18 mouse cellular contexts compared by ENCODE assay signal in genomic region chr1:130278000-130278536, GRCm38 (mm10).
"Had no signal": no experiment of that assay in that cellular context is flagged by ENCODE, and none has a peak within 500 bp of the region (broad histone marks: within the 10 kb centered on the region; RNA-seq: fewer than 3 reads in every experiment).

No protein-coding gene starts in this region.

- H3K36me3 ChIP-seq: liver, embryonic 12.5 days; neural tube, embryonic 13.5 days; neural tube, embryonic 15.5 days had no signal

- H3K9ac ChIP-seq: liver, embryonic 12.5 days; liver, embryonic 14.5 days; lung, embryonic 14.5 days; neural tube, embryonic 13.5 days; neural tube, embryonic 15.5 days had no signal

- H3K9me3 ChIP-seq: neural tube, embryonic 15.5 days had no signal

- ATAC-seq: liver, embryonic 12.5 days had no signal

- H3K4me2 ChIP-seq: liver, embryonic 12.5 days; lung, embryonic 14.5 days; midbrain, embryonic 11.5 days; neural tube, embryonic 13.5 days; neural tube, embryonic 15.5 days had no signal

- H3K27ac ChIP-seq: liver, embryonic 12.5 days; liver, embryonic 14.5 days; neural tube, embryonic 13.5 days; neural tube, embryonic 15.5 days had no signal

- DNase-seq: lung, adult 18-20 months; lung, embryonic 14.5 days; lung, postnatal 10 days; lung, postnatal 4 days; retina, postnatal 1 day; right cerebral cortex, adult 18-20 months; right cerebral cortex, postnatal 25 days; right cerebral cortex, postnatal 4 days; spleen, adult 18-20 months; thymus, adult 18-20 months; thymus, postnatal 25 days; thymus, postnatal 4 days had no signal

- H3K27me3 ChIP-seq: liver, embryonic 12.5 days; neural tube, embryonic 13.5 days; neural tube, embryonic 15.5 days had no signal

- H3K4me3 ChIP-seq: liver, embryonic 12.5 days; myocyte; neural tube, embryonic 13.5 days; neural tube, embryonic 15.5 days had no signal

- H3K4me1 ChIP-seq: neural tube, embryonic 13.5 days; neural tube, embryonic 15.5 days had no signal
